Mouse (Mus musculus): ENCODE measurements around the gene Zar1.

- no peak for TF ChIP-seq CTCF (IDR thresholded peaks at IDR 0.05)
- TF ChIP-seq EP300 (IDR thresholded peaks at IDR 0.05): no peak
These were observed 29.8 kb downstream of the Zar1 start for GRCm38 (mm10) chr5:72551209-72551608.
